Mouse (Mus musculus): ENCODE results near the gene Fcna. TPM values are rescaled to one million over a fixed set of nuclear protein-coding genes. Genes with fewer than 3 reads are reported as not detected.

The Fcna gene
- polyA plus RNA-seq, 1 experiment from 2014 or later, result 3.6 TPM

GRCm38 (mm10) chr2:25582466-25583119 lies 45.2 kb downstream of the Fcna start:
- Histone ChIP-seq H3K27ac (ENCODE audit: low read length) (no peak overlapping the region), H3K9me3 (replicated peaks; ENCODE audit: control insufficient read depth, low read length) (no peaks in the 10 kb centered on the region), H3K4me1 (ENCODE audit: control insufficient read depth, insufficient read depth, low read length) (peaks cover 41% of the 10 kb centered on the region), H3K9ac (ENCODE audit: low read length) (no peak overlapping the region), H3K4me2 (ENCODE audit: low read depth, low read length) (no peak overlapping the region), H3K4me3 (ENCODE audit: low read length) (no peak overlapping the region), H3K27me3 (ENCODE audit: control insufficient read depth, insufficient read depth, low read length) (peaks cover 34% of the 10 kb centered on the region), H3K36me3 (ENCODE audit: control insufficient read depth, insufficient read depth) (peaks cover 12% of the 10 kb centered on the region)
- no peak for ATAC-seq (replicated peaks; ENCODE audit: extremely low read depth, insufficient read depth, low FRiP score)
- WGBS, result 47% methylated on average over 12 of the region's 12 CpGs

- Histone ChIP-seq H3K27me3 (ENCODE audit: control insufficient read depth, insufficient read depth, low read length) (peaks cover 41% of the 10 kb centered on the region), H3K9ac (ENCODE audit: low read length) (no peak overlapping the region), H3K4me3 (ENCODE audit: low read length) (no peak overlapping the region), H3K4me1 (ENCODE audit: control insufficient read depth, insufficient read depth, low read length) (peaks cover 39% of the 10 kb centered on the region), H3K36me3 (ENCODE audit: control insufficient read depth, insufficient read depth) (peaks cover 12% of the 10 kb centered on the region), H3K9me3 (replicated peaks; ENCODE audit: control insufficient read depth, low read length) (no peaks in the 10 kb centered on the region), H3K4me2 (ENCODE audit: low read depth, low read length) (peak overlapping the region; percentile 3; the same call in 1 of the 2 replicates), H3K27ac (ENCODE audit: low read length) (no peak overlapping the region)
- WGBS, result 25% methylated on average over 6 of the region's 6 CpGs
- no peak for ATAC-seq (replicated peaks; ENCODE audit: extremely low read depth, insufficient read depth, low FRiP score)
Observed at GRCm38 (mm10) chr2:25581901-25582301, 45.9 kb downstream of the Fcna start.

DNA sequence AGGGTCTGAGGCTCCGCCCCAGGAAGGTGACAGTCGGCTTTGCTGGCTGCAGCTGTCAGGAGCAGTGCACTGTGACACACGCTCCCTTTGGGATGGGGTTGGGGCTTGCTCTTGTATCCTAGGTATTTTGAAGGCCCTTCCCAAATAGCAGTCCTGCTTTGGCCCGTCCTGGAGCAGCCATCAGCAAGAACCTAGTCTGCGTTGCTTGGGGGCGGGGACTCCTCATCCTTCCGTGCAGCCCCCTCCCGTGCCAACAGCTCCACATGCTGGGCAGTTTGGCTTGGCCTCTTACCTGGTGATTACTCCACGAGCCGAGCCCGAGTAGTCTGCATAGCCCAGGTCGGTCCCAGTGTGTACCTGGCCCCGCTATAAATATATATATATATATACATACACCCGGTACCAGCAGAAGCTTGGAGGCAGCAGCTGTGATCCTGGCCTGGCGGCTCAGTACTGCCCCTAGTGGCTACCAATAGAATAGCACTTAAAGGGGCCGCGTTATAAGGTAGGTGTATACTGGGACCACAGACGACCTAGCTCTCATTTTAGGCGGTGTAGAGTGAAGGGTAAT lies 46.5 kb downstream of the Fcna start, which contains the start of gene Ajm1:
Gene Ajm1, minus strand, starts transcription at position 464 of the 571 bp plus-strand sequence.
- Histone ChIP-seq H3K9me3 (replicated peaks; ENCODE audit: control insufficient read depth, low read length) (no peaks in the 10 kb centered on the region), H3K9ac (ENCODE audit: low read length) (peak within 1 kb of the TSS; percentile 48; the same call in 1 of the 2 replicates), H3K27me3 (ENCODE audit: control insufficient read depth, insufficient read depth, low read length) (peaks cover 46% of the 10 kb centered on the region), H3K4me3 (ENCODE audit: low read length) (peak within 1 kb of the TSS; percentile 46), H3K27ac (ENCODE audit: low read length) (no peak within 1 kb of the TSS), H3K4me2 (ENCODE audit: low read depth, low read length) (peak within 1 kb of the TSS; percentile 78), H3K4me1 (ENCODE audit: control insufficient read depth, insufficient read depth, low read length) (peaks cover 36% of the 10 kb centered on the region), H3K36me3 (ENCODE audit: control insufficient read depth, insufficient read depth) (peaks cover 9% of the 10 kb centered on the region)
- 5% methylated on average over 19 of the region's 19 CpGs for WGBS
- ATAC-seq (replicated peaks; ENCODE audit: extremely low read depth, insufficient read depth, low FRiP score), result peak; percentile 73

GRCm38 (mm10) chr2:25580621-25581101 lies 47.2 kb downstream of the Fcna start:
- peaks cover 49% of the 10 kb centered on the region for H3K27me3 ChIP-seq (ENCODE audit: control insufficient read depth, insufficient read depth, low read length)
- H3K4me3 ChIP-seq (ENCODE audit: low read length), result no peak overlapping the region
- H3K9me3 ChIP-seq (replicated peaks; ENCODE audit: control insufficient read depth, low read length), result no peaks in the 10 kb centered on the region
- peaks cover 38% of the 10 kb centered on the region for H3K4me1 ChIP-seq (ENCODE audit: control insufficient read depth, insufficient read depth, low read length)
- no peak overlapping the region for H3K4me2 ChIP-seq (ENCODE audit: low read depth, low read length)
- no peak for ATAC-seq (replicated peaks; ENCODE audit: extremely low read depth, insufficient read depth, low FRiP score)
- H3K36me3 ChIP-seq (ENCODE audit: control insufficient read depth, insufficient read depth), result peaks cover 9% of the 10 kb centered on the region
- H3K9ac ChIP-seq (ENCODE audit: low read length), result no peak overlapping the region
- H3K27ac ChIP-seq (ENCODE audit: low read length), result no peak overlapping the region
- WGBS, result 51% methylated on average over 6 of the region's 6 CpGs

GRCm38 (mm10) chr2:25579737-25580460 lies 47.9 kb downstream of the Fcna start:
- no peak overlapping the region for H3K27ac ChIP-seq (ENCODE audit: low read length)
- H3K4me1 ChIP-seq (ENCODE audit: control insufficient read depth, insufficient read depth, low read length), result peaks cover 42% of the 10 kb centered on the region

GRCm38 (mm10) chr2:25578796-25579736 lies 48.8 kb downstream of the Fcna start:
- WGBS, result 3% methylated on average over 77 of the region's 77 CpGs
- H3K27ac ChIP-seq (ENCODE audit: low read length), result no peak overlapping the region
- H3K9ac ChIP-seq (ENCODE audit: low read length), result no peak overlapping the region
- H3K4me1 ChIP-seq (ENCODE audit: control insufficient read depth, insufficient read depth, low read length), result peaks cover 43% of the 10 kb centered on the region
- H3K27me3 ChIP-seq (ENCODE audit: control insufficient read depth, insufficient read depth, low read length), result peaks cover 49% of the 10 kb centered on the region
- H3K4me2 ChIP-seq (ENCODE audit: low read depth, low read length), result peak overlapping the region; percentile 51
- H3K36me3 ChIP-seq (ENCODE audit: control insufficient read depth, insufficient read depth), result no peaks in the 10 kb centered on the region
- ATAC-seq (replicated peaks; ENCODE audit: extremely low read depth, insufficient read depth, low FRiP score), result no peak
- H3K4me3 ChIP-seq (ENCODE audit: low read length), result peak overlapping the region; percentile 37
- no peaks in the 10 kb centered on the region for H3K9me3 ChIP-seq (replicated peaks; ENCODE audit: control insufficient read depth, low read length)

More at GRCm38 (mm10) chr2:25579737-25580460, 47.9 kb downstream of the Fcna start:
- Histone ChIP-seq H3K36me3 (ENCODE audit: control insufficient read depth, insufficient read depth) (peaks cover 5% of the 10 kb centered on the region), H3K4me2 (ENCODE audit: low read depth, low read length) (peak overlapping the region; percentile 51), H3K9ac (ENCODE audit: low read length) (no peak overlapping the region), H3K4me3 (ENCODE audit: low read length) (peak overlapping the region; percentile 37), H3K9me3 (replicated peaks; ENCODE audit: control insufficient read depth, low read length) (no peaks in the 10 kb centered on the region), H3K27me3 (ENCODE audit: control insufficient read depth, insufficient read depth, low read length) (peaks cover 49% of the 10 kb centered on the region)
- no peak for ATAC-seq (replicated peaks; ENCODE audit: extremely low read depth, insufficient read depth, low FRiP score)
- 3% methylated on average over 27 of the region's 27 CpGs for WGBS

DNA sequence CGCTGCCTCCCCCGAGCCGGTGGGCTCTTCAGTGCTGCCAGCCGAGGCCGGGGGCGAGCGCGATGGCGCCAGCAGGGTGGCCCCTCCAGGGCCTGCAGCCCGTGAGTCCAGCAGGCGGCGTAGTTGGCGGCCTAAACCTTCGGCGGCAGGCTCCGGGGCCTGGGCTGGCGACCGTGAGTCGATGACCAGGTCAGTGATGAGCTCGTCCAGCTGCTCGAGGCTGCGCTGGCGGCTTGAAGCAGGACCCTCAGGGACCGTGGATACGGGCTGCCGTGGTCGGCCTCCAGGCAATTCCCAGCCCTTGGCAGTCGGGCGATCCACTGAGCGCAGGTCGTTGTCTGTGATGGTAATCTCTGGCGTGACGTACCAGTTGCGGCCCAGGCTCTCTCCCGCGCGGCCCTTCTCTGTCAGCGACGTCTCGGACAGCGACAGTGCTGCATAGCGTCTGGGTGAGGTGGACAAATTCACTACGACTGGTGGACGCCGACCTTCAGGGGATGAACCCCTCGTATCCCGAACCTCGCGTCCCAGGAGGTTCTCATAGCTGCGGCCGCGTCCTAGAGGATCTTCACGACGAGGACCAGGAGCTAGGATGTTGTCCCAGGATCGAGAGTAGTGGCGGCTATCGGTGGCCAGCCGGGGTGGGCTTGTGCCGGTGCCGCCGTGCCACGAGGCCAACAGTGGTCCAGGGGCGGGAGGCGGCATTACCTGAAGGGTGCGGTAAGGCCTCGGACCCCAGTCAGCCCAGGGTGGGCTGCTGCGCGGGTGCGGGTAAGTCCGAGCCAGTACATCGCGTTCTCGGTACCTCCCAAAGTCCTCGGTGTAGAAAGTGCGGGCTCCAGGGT lies 49.7 kb downstream of the Fcna start:
- 5% methylated on average over 75 of the region's 75 CpGs for WGBS
- ATAC-seq (replicated peaks; ENCODE audit: extremely low read depth, insufficient read depth, low FRiP score), result no peak
- no peak overlapping the region for H3K27ac ChIP-seq (ENCODE audit: low read length)
- H3K4me2 ChIP-seq (ENCODE audit: low read depth, low read length), result peak overlapping the region; percentile 42
- peaks cover 51% of the 10 kb centered on the region for H3K4me1 ChIP-seq (ENCODE audit: control insufficient read depth, insufficient read depth, low read length)
- no peak overlapping the region for H3K9ac ChIP-seq (ENCODE audit: low read length)
- H3K27me3 ChIP-seq (ENCODE audit: control insufficient read depth, insufficient read depth, low read length), result peaks cover 49% of the 10 kb centered on the region
- H3K4me3 ChIP-seq (ENCODE audit: low read length), result peak overlapping the region; percentile 37
- H3K36me3 ChIP-seq (ENCODE audit: control insufficient read depth, insufficient read depth), result no peaks in the 10 kb centered on the region
- no peaks in the 10 kb centered on the region for H3K9me3 ChIP-seq (replicated peaks; ENCODE audit: control insufficient read depth, low read length)

All from heart, embryonic 16.5 days (tissue).